Mouse (Mus musculus) lung, embryonic 14.5 days (tissue): Measurements from ENCODE around the gene Snap25. TPM values are rescaled to one million over a fixed set of nuclear protein-coding genes. Genes with fewer than 3 reads are reported as not detected.

Experiments used
- ATAC-seq: fragments of 200-750 bp; cut with Nextera tagmentation; 2 replicates; pipeline ENCODE4 v1.8.0; 2017; ENCODE audit warnings: mild to moderate bottlenecking, moderate TSS enrichment, moderate library complexity; ENCODE audit not compliant: insufficient read depth
- DNase-seq: peaks from one replicate; pipeline ENCODE4 v3.0.0-alpha.2; 2015
- H3K27ac ChIP-seq: fragments of 300-500 bp; sonication (generic); 2 replicates; pipeline ENCODE4 v1.5.1; 2014; ENCODE audit warnings: low read depth, mild to moderate bottlenecking, moderate library complexity
- H3K27me3 ChIP-seq: fragments of 300-500 bp; sonication (generic); 2 replicates; pipeline ENCODE4 v1.6.1; 2014; ENCODE audit warnings: low read length, control low read depth; ENCODE audit not compliant: insufficient read depth
- H3K36me3 ChIP-seq: fragments of 300-500 bp; sonication (generic); 2 replicates; pipeline ENCODE4 v1.6.1; 2014; ENCODE audit warnings: control low read depth; ENCODE audit not compliant: insufficient read depth
- H3K4me1 ChIP-seq: fragments of 300-500 bp; sonication (generic); 2 replicates; pipeline ENCODE4 v1.6.1; 2014; ENCODE audit warnings: antibody characterized with exemption, control low read depth; ENCODE audit not compliant: insufficient read depth
- H3K4me2 ChIP-seq: fragments of 300-500 bp; sonication (generic); 2 replicates; pipeline ENCODE4 v1.6.1; 2014; ENCODE audit warnings: mild to moderate bottlenecking
- H3K4me3 ChIP-seq: fragments of 300-500 bp; sonication (generic); 2 replicates; pipeline ENCODE4 v1.5.1; 2014; ENCODE audit warnings: low read depth, low read length
- H3K9ac ChIP-seq: fragments of 300-500 bp; sonication (generic); 2 replicates; pipeline ENCODE4 v1.6.1; 2014
- H3K9me3 ChIP-seq: fragments of 300-500 bp; sonication (generic); 2 replicates; pipeline ENCODE4 v1.6.1; 2016; ENCODE audit warnings: low read depth, low read length, control low read depth
- CTCF ChIP-seq: IDR thresholded peaks from 2 replicates; pipeline ENCODE4 v1.5.1; 2016; ENCODE audit warnings: antibody characterized with exemption, low read depth
- WGBS: fragments of 180-500 bp; shearing (Covaris S2); extraction: QIAGEN DNeasy Blood & Tissue Kit; methylation state at CpG from one replicate; pipeline ENCODE4 v1.1.7; 2014; 5-methylcytosine and 5-hydroxymethylcytosine counted together
- polyA plus RNA-seq: library from polyadenylated mRNA; unstranded; fragments of >200 nt; fragmentation: Nextera tagmentation; extraction: Ambion mirVana; gene quantifications from 2 replicates; pipeline ENCODE4 v1.2.1, GENCODE M21; 2014

The Snap25 gene
- polyA plus RNA-seq, 1 experiment from 2014 or later: 1.6 TPM

- Histone ChIP-seq H3K4me1 (peaks cover 10% of the 10 kb centered on the region), H3K36me3 (no peaks in the 10 kb centered on the region), H3K27ac (no peak overlapping the region), H3K9ac (no peak overlapping the region), H3K9me3 (no peaks in the 10 kb centered on the region), H3K27me3 (no peaks in the 10 kb centered on the region), H3K4me3 (no peak overlapping the region), H3K4me2 (no peak overlapping the region)
- ATAC-seq (peak; percentile 11; the same call in 1 of the 2 replicates), DNase-seq (peak; percentile 82)
- TF ChIP-seq CTCF: no peak
- WGBS: 37% methylated on average over 8 of the region's 8 CpGs
These were observed 36.3 kb upstream of the Snap25 start for GRCm38 (mm10) chr2:136676918-136677445.

- H3K4me2 ChIP-seq: peak overlapping the region; percentile 92
- H3K27me3 ChIP-seq: no peaks in the 10 kb centered on the region
- peak overlapping the region; percentile 95 for H3K27ac ChIP-seq
- no peak for TF ChIP-seq CTCF
- ATAC-seq (peak; percentile 78), DNase-seq (peak; percentile 84)
- peak overlapping the region; percentile 69 for H3K9ac ChIP-seq
- no peaks in the 10 kb centered on the region for H3K36me3 ChIP-seq
- 3% methylated on average over 41 of the region's 44 CpGs for WGBS
- H3K4me3 ChIP-seq: peak overlapping the region; percentile 49
- H3K4me1 ChIP-seq: peaks cover 10% of the 10 kb centered on the region
- H3K9me3 ChIP-seq: no peaks in the 10 kb centered on the region
These were observed 34.7 kb upstream of the Snap25 start for GRCm38 (mm10) chr2:136678321-136679161.

- Histone ChIP-seq H3K27ac (peak overlapping the region; percentile 95), H3K4me2 (peak overlapping the region; percentile 92), H3K4me1 (peaks cover 10% of the 10 kb centered on the region), H3K4me3 (peak overlapping the region; percentile 49), H3K9me3 (no peaks in the 10 kb centered on the region), H3K9ac (peak overlapping the region; percentile 69), H3K27me3 (no peaks in the 10 kb centered on the region), H3K36me3 (no peaks in the 10 kb centered on the region)
- DNase-seq (peak; percentile 89), ATAC-seq (peak; percentile 90)
- TF ChIP-seq CTCF: no peak
- 2% methylated on average over 24 of the region's 24 CpGs for WGBS
These were observed 33.7 kb upstream of the Snap25 start for GRCm38 (mm10) chr2:136679280-136680221.

GRCm38 (mm10) chr2:136682146-136682860, 30.9 kb upstream of the Snap25 start:
- no peaks in the 10 kb centered on the region for H3K9me3 ChIP-seq
- H3K4me2 ChIP-seq: no peak overlapping the region
- H3K9ac ChIP-seq: no peak overlapping the region
- no peaks in the 10 kb centered on the region for H3K36me3 ChIP-seq
- ATAC-seq (no peak), DNase-seq (peak; percentile 67)
- no peaks in the 10 kb centered on the region for H3K27me3 ChIP-seq
- 51% methylated on average over 11 of the region's 11 CpGs for WGBS
- no peak for TF ChIP-seq CTCF
- peaks cover 9% of the 10 kb centered on the region; the same call in 1 of the 2 replicates for H3K4me1 ChIP-seq
- H3K4me3 ChIP-seq: no peak overlapping the region
- H3K27ac ChIP-seq: no peak overlapping the region

GRCm38 (mm10) chr2:136686195-136686594, 27.1 kb upstream of the Snap25 start:
- 0 out of 2 replicates have a peak, but pooled peaks have one; percentile 36 for ATAC-seq
- 39% methylated on average over 3 of the region's 3 CpGs for WGBS
- DNase-seq: peak; percentile 69
- no peak overlapping the region for H3K27ac ChIP-seq
- H3K27me3 ChIP-seq: no peaks in the 10 kb centered on the region
- no peak for TF ChIP-seq CTCF
- no peaks in the 10 kb centered on the region for H3K36me3 ChIP-seq
- H3K4me2 ChIP-seq: no peak overlapping the region
- no peak overlapping the region for H3K9ac ChIP-seq
- no peaks in the 10 kb centered on the region for H3K4me1 ChIP-seq
- no peak overlapping the region for H3K4me3 ChIP-seq
- no peaks in the 10 kb centered on the region for H3K9me3 ChIP-seq

GRCm38 (mm10) chr2:136687316-136687715, 25.9 kb upstream of the Snap25 start:
- no peak for TF ChIP-seq CTCF
- no peak for ATAC-seq
- Histone ChIP-seq H3K9me3 (no peaks in the 10 kb centered on the region), H3K27me3 (no peaks in the 10 kb centered on the region), H3K27ac (no peak overlapping the region), H3K4me3 (no peak overlapping the region), H3K36me3 (no peaks in the 10 kb centered on the region), H3K9ac (no peak overlapping the region), H3K4me2 (no peak overlapping the region), H3K4me1 (no peaks in the 10 kb centered on the region; the same call in 1 of the 2 replicates)
- no peak for DNase-seq
- 84% methylated on average over 4 of the region's 4 CpGs for WGBS
